Mouse (Mus musculus): ENCODE results near the gene Ube2d3.

- TF ChIP-seq CTCF (IDR thresholded peaks at IDR 0.05; ENCODE audit: extremely low read depth, insufficient read depth, low read length), result no peak
- no peak for TF ChIP-seq POLR2A (IDR thresholded peaks at IDR 0.05; ENCODE audit: extremely low read depth, insufficient read depth, low read length)
Observed at GRCm38 (mm10) chr3:135513800-135514425, 76.0 kb downstream of the Ube2d3 start.
